Mouse (Mus musculus) midbrain, embryonic 10.5 days (tissue): Measurements from ENCODE around the gene Adam1b. TPM values are rescaled to one million over a fixed set of nuclear protein-coding genes. Genes with fewer than 3 reads are reported as not detected.

Experiments
- DNase-seq: peaks from one replicate; pipeline ENCODE4 v3.0.0-alpha.2; 2017; ENCODE audit warnings: low spot score
- H3K27ac ChIP-seq: fragments of 300-500 bp; sonication (generic); replicated peaks from 2 replicates; pipeline ENCODE4 v1.5.1; 2016; ENCODE audit warnings: mild to moderate bottlenecking
- H3K27me3 ChIP-seq: fragments of 300-500 bp; sonication (generic); 2 replicates; pipeline ENCODE4 v1.6.1; 2016; ENCODE audit warnings: low read depth, mild to moderate bottlenecking; ENCODE audit not compliant: poor library complexity, severe bottlenecking
- H3K36me3 ChIP-seq: fragments of 300-500 bp; sonication (generic); 2 replicates; pipeline ENCODE4 v1.6.1; 2016; ENCODE audit warnings: mild to moderate bottlenecking, moderate library complexity
- H3K4me1 ChIP-seq: fragments of 300-500 bp; sonication (generic); 2 replicates; pipeline ENCODE4 v1.6.1; 2016
- H3K4me3 ChIP-seq: fragments of 300-500 bp; sonication (generic); 2 replicates; pipeline ENCODE4 v1.5.1; 2016; ENCODE audit warnings: mild to moderate bottlenecking, moderate library complexity
- H3K9me3 ChIP-seq: fragments of 300-500 bp; sonication (generic); replicated peaks from 2 replicates; pipeline ENCODE4 v1.6.1; 2016; ENCODE audit warnings: mild to moderate bottlenecking
- WGBS: fragments of 180-500 bp; shearing (Covaris S2); methylation state at CpG from one replicate; pipeline ENCODE4 v1.1.7; 2016; 5-methylcytosine and 5-hydroxymethylcytosine counted together
- polyA plus RNA-seq: library from polyadenylated mRNA; unstranded; fragments of >200 nt; fragmentation: Nextera tagmentation; extraction: Ambion mirVana; gene quantifications from 2 replicates; pipeline ENCODE4 v1.2.1, GENCODE M21; 2016

Adam1b gene
- polyA plus RNA-seq = 0.04 TPM in 1 of 2 replicates, not detected in the other

DNA sequence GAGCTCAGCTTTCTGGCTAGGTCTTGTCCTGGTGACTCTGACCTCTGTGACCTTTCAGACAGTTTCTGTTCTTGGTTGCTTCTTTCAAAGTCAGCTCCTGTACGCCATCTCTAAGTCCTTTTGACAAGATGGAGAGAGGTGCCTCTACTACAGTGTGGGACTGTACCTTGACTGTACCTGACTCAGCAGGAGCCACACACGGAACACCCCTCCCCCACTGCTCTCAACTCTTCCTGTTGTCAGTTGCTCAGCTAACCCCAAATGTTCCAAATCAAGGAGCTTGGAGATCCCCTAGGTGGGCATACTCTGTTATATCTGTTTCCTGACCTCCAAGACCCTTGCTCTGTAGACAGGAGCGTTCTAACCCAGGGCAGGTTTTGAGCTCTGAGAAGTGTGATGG lies at the start of gene Adam1b:
Adam1b (minus strand) TSS at position 205 of the 400 bp plus-strand sequence.
- 88% methylated on average over 3 of the region's 3 CpGs for WGBS

DNA sequence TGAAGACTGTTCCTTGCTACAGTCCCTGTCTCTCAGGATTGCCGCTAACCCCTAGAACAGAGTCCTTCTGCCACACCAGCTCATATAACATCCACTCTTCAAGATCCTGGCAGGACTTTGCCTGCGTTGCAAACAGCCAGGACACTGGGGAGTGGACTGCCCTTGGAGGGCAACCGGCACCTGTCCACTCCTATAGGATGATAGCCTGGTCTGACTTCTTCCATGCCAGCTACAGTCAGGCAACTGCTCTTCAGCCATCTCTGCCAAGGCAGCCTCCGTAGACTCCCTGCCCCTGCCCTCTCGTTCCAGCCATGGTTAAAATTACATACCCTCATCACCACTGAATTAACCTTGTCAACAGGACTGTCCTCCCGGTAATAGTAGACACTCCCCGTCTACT lies 46.0 kb upstream of the Adam1b start:
- no peak for DNase-seq
- WGBS = 87% methylated on average over 7 of the region's 7 CpGs

More for the DNA sequence above, at the start of gene Adam1b:
- Histone ChIP-seq H3K27me3 (no peaks in the 10 kb centered on the region), H3K27ac (no peak within 1 kb of the TSS), H3K4me1 (no peaks in the 10 kb centered on the region), H3K9me3 (no peaks in the 10 kb centered on the region), H3K36me3 (no peaks in the 10 kb centered on the region), H3K4me3 (no peak within 1 kb of the TSS)
- DNase-seq = no peak

DNA sequence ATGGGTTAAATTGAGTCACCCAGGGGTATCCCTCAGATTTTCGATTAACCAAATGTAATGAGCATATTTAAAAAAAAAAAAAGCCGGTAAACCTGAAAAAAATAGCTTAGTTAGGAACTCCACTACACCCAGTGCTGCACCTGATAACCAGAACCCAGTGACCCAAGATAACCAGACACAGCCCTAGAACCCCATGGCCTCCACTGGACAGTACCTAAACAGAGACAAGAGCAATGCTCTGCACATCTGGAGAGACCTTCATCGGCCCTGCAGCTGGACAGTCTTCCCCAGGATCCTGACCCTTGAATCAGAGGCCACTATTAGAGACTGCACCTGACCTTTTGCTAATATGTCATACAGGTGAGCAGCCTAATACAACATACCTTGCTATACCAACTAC lies 43.8 kb upstream of the Adam1b start:
- 0 out of 2 replicates have a peak overlapping the region, but pooled peaks have one; percentile 100 for H3K4me3 ChIP-seq
- H3K4me1 ChIP-seq = peaks cover 39% of the 10 kb centered on the region
- H3K27me3 ChIP-seq = no peaks in the 10 kb centered on the region
- H3K36me3 ChIP-seq = 0 out of 2 replicates have a peak, but pooled peaks cover 2% of the 10 kb centered on the region
- H3K27ac ChIP-seq = no peak overlapping the region
- 94% methylated on average over 3 of the region's 3 CpGs for WGBS
- DNase-seq = no peak
- no peaks in the 10 kb centered on the region; the same call in 1 of the 2 replicates for H3K9me3 ChIP-seq

More for the DNA sequence above, 46.0 kb upstream of the Adam1b start:
- Histone ChIP-seq H3K36me3 (no peaks in the 10 kb centered on the region), H3K9me3 (no peaks in the 10 kb centered on the region; the same call in 1 of the 2 replicates), H3K27me3 (no peaks in the 10 kb centered on the region), H3K27ac (no peak overlapping the region), H3K4me3 (no peak overlapping the region), H3K4me1 (peaks cover 21% of the 10 kb centered on the region)

- Histone ChIP-seq H3K27ac (peak overlapping the region; percentile 99), H3K9me3 (no peaks in the 10 kb centered on the region; the same call in 1 of the 2 replicates), H3K27me3 (no peaks in the 10 kb centered on the region), H3K36me3 (0 out of 2 replicates have a peak, but pooled peaks cover 2% of the 10 kb centered on the region), H3K4me3 (peak overlapping the region; percentile 100), H3K4me1 (peaks cover 39% of the 10 kb centered on the region)
- WGBS = 46% methylated on average over 6 of the region's 6 CpGs
- DNase-seq = peak; percentile 37
Observed at GRCm38 (mm10) chr5:121546530-121546895, 43.3 kb upstream of the Adam1b start.

DNA sequence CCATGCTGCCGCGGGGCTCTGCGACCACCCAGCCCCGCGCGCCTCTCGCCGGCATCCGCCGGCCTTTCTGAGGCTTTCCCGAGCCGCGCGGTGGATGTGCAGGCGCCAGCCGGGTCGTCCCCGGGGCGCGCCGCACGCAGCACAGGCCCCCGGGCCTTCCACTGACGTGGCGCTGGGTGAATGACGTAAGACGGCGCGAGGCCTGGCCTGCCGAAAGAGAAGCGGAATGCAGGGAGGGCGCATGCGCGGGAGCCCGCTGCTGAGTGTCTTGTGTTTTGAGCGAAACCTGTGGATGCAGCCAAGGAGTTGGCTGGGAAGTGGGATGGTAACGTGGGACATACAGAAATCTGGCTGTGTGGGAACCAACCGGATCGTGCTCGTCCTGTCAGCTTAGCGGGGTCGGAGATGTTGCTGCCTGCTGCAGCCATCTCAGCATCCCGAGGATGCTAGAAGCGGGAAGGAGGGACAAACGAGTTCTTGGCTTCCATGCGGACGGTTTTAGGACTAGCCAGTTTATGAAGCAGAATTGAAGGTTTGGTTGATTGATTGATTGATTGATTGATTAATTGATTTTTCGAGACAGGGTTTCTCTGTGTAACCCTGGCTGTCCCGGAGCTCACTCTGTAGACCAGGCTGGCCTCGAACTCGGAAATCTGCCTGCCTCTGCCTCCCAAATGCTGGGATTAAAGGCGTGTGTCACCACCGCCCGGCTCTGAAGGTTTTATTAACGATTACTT lies 42.7 kb upstream of the Adam1b start, which contains the start of gene Mapkapk5:
Mapkapk5 (minus strand) TSS at position 113 of the 737 bp plus-strand sequence.
- 2% methylated on average over 55 of the region's 55 CpGs for WGBS

GRCm38 (mm10) chr5:121544910-121545792 lies 41.9 kb upstream of the Adam1b start, which contains the start of the genes Adam1a and Gm42878:
TSS of gene Adam1a (minus strand) at chr5:121545482.
TSS of gene Gm42878 (minus strand) at chr5:121545482.
- peaks cover 39% of the 10 kb centered on the region for H3K4me1 ChIP-seq
- H3K27me3 ChIP-seq = no peaks in the 10 kb centered on the region
- peak within 1 kb of the TSS; percentile 99 for H3K27ac ChIP-seq
- WGBS = under 1% methylated on average over 79 of the region's 97 CpGs
- DNase-seq = peak; percentile 60
- H3K4me3 ChIP-seq = peak within 1 kb of the TSS; percentile 100
- peaks cover 6% of the 10 kb centered on the region for H3K36me3 ChIP-seq
- no peaks in the 10 kb centered on the region for H3K9me3 ChIP-seq

More for the DNA sequence above, 42.7 kb upstream of the Adam1b start, which contains the start of gene Mapkapk5:
- Histone ChIP-seq H3K36me3 (0 out of 2 replicates have a peak, but pooled peaks cover 2% of the 10 kb centered on the region), H3K4me1 (peaks cover 39% of the 10 kb centered on the region), H3K27me3 (no peaks in the 10 kb centered on the region), H3K27ac (peak within 1 kb of the TSS; percentile 99), H3K9me3 (no peaks in the 10 kb centered on the region; the same call in 1 of the 2 replicates), H3K4me3 (peak within 1 kb of the TSS; percentile 100)
- peak; percentile 97 for DNase-seq

DNA sequence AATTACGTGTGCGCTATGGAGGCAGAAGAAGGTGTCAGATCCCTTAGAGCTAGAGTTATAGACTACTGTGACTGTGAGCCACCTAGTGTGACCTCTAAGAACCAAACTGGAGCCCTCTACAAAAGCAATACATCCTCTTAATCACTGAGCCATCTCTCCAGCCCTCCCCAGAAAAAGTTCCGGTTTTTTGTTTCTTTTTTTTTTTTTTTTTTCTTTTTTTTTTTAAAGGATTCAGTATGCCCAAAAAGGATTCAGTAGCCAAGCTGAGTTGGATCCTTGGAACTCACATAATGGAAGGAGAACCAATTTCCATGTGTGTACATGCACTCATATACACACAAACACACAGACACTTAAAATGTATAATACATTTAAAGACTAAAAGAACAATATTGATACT lies 40.1 kb upstream of the Adam1b start:
- Histone ChIP-seq H3K36me3 (peaks cover 19% of the 10 kb centered on the region), H3K9me3 (no peaks in the 10 kb centered on the region), H3K4me3 (no peak overlapping the region), H3K27ac (no peak overlapping the region), H3K4me1 (peaks cover 39% of the 10 kb centered on the region), H3K27me3 (no peaks in the 10 kb centered on the region)
- no peak for DNase-seq
- WGBS = 82% methylated on average over 3 of the region's 3 CpGs

GRCm38 (mm10) chr5:121541235-121541634 lies 38.0 kb upstream of the Adam1b start:
- Histone ChIP-seq H3K4me3 (no peak overlapping the region), H3K4me1 (peaks cover 35% of the 10 kb centered on the region), H3K27ac (no peak overlapping the region), H3K36me3 (peaks cover 39% of the 10 kb centered on the region), H3K27me3 (no peaks in the 10 kb centered on the region), H3K9me3 (no peaks in the 10 kb centered on the region)
- no peak for DNase-seq
- WGBS = 95% methylated on average over 7 of the region's 7 CpGs

GRCm38 (mm10) chr5:121540066-121540465 lies 36.8 kb upstream of the Adam1b start:
- peaks cover 30% of the 10 kb centered on the region for H3K4me1 ChIP-seq
- H3K27me3 ChIP-seq = no peaks in the 10 kb centered on the region
- WGBS = 95% methylated on average over 5 of the region's 5 CpGs
- no peak overlapping the region for H3K27ac ChIP-seq
- peaks cover 51% of the 10 kb centered on the region for H3K36me3 ChIP-seq
- no peak for DNase-seq
- no peak overlapping the region for H3K4me3 ChIP-seq
- no peaks in the 10 kb centered on the region for H3K9me3 ChIP-seq

- DNase-seq = no peak
- Histone ChIP-seq H3K27ac (no peak overlapping the region), H3K36me3 (peaks cover 74% of the 10 kb centered on the region), H3K27me3 (no peaks in the 10 kb centered on the region), H3K9me3 (no peaks in the 10 kb centered on the region), H3K4me3 (no peak overlapping the region), H3K4me1 (peaks cover 8% of the 10 kb centered on the region)
- whole genome bisulfite sequencing = 92% methylated on average over 2 of the region's 2 CpGs
Observed at GRCm38 (mm10) chr5:121537588-121537987, 34.4 kb upstream of the Adam1b start.

GRCm38 (mm10) chr5:121536921-121537555 lies 33.8 kb upstream of the Adam1b start:
- no peaks in the 10 kb centered on the region for H3K9me3 ChIP-seq
- no peak for DNase-seq

GRCm38 (mm10) chr5:121535116-121535515 lies 31.9 kb upstream of the Adam1b start:
- Histone ChIP-seq H3K4me1 (peaks cover 4% of the 10 kb centered on the region; the same call in 1 of the 2 replicates), H3K27me3 (no peaks in the 10 kb centered on the region), H3K27ac (no peak overlapping the region), H3K36me3 (peaks cover 91% of the 10 kb centered on the region), H3K4me3 (no peak overlapping the region), H3K9me3 (no peaks in the 10 kb centered on the region)
- 92% methylated on average over 3 of the region's 3 CpGs for WGBS
- DNase-seq = no peak

More at GRCm38 (mm10) chr5:121536921-121537555, 33.8 kb upstream of the Adam1b start:
- peaks cover 77% of the 10 kb centered on the region for H3K36me3 ChIP-seq
- H3K4me1 ChIP-seq = peaks cover 4% of the 10 kb centered on the region; the same call in 1 of the 2 replicates
- WGBS = 82% methylated on average over 7 of the region's 7 CpGs
- H3K27me3 ChIP-seq = no peaks in the 10 kb centered on the region
- H3K27ac ChIP-seq = no peak overlapping the region
- no peak overlapping the region for H3K4me3 ChIP-seq
